Mouse (Mus musculus) heart, adult 2 months (tissue): ENCODE measurements around the gene Fam178b. TPM values are rescaled to one million over a fixed set of nuclear protein-coding genes. Genes with fewer than 3 reads are reported as not detected.
A peak's percentile ranks its signal among the peaks of the same experiment; 100 is the strongest.

Source experiments
- DNase-seq, 2 experiments: peaks; one replicate each; pipeline ENCODE4 v3.0.0; 2021
- H3K27ac ChIP-seq: fragments of 200-600 bp; 2 replicates; pipeline ENCODE4 v1.8.1; 2022
- H3K27me3 ChIP-seq: fragments of 200-500 bp; 2 replicates; pipeline ENCODE4 v1.6.1; 2012; ENCODE audit warnings: mild to moderate bottlenecking, low read length, inconsistent platforms, mixed read lengths; ENCODE audit not compliant: control insufficient read depth, insufficient read depth
- H3K36me3 ChIP-seq: fragments of 200-500 bp; 2 replicates; pipeline ENCODE4 v1.6.1; 2012; ENCODE audit warnings: low read length, inconsistent platforms; ENCODE audit not compliant: control insufficient read depth, insufficient read depth
- H3K4me1 ChIP-seq: fragments of 200-500 bp; 2 replicates; pipeline ENCODE4 v1.6.1; 2011; ENCODE audit warnings: low read length; ENCODE audit not compliant: control insufficient read depth, insufficient read depth
- H3K4me3 ChIP-seq: fragments of 200-600 bp; 2 replicates; pipeline ENCODE4 v1.8.1; 2022
- H3K79me2 ChIP-seq: fragments of 200-500 bp; replicated peaks from 2 replicates; pipeline ENCODE4 v1.6.1; 2012; ENCODE audit warnings: mild to moderate bottlenecking, inconsistent platforms, low read length, moderate library complexity, mixed read lengths; ENCODE audit not compliant: control insufficient read depth, insufficient read depth
- H3K9ac ChIP-seq: fragments of 200-500 bp; 2 replicates; pipeline ENCODE4 v1.6.1; 2012; ENCODE audit warnings: low read depth, mild to moderate bottlenecking, control low read depth, inconsistent platforms, low read length, mixed read lengths
- CTCF ChIP-seq: fragments of 200-600 bp; IDR thresholded peaks from 2 replicates; pipeline ENCODE4 v1.8.1; 2022; ENCODE audit warnings: antibody characterized with exemption, mild to moderate bottlenecking, moderate library complexity
- EP300 ChIP-seq: fragments of 200-500 bp; IDR thresholded peaks from 2 replicates; pipeline ENCODE4 v1.6.1; 2011; ENCODE audit warnings: low read depth, low read length, control low read depth; ENCODE audit not compliant: insufficient read depth
- POLR2A ChIP-seq: fragments of 200-500 bp; IDR thresholded peaks from 2 replicates; pipeline ENCODE4 v1.6.1; 2011; ENCODE audit warnings: mild to moderate bottlenecking, low read depth, low read length, control low read depth; ENCODE audit not compliant: insufficient read depth
- WGBS: fragments of 180-500 bp; shearing (Covaris S2); methylation state at CpG from one replicate; pipeline ENCODE4 v1.1.7; 2018; 5-methylcytosine and 5-hydroxymethylcytosine counted together
- intact Hi-C: fragments of 180-260 bp; cut with DNase I; formaldehyde crosslinking; loops from one replicate; pipeline ENCODE4 v1.15.1; 2025
- polyA plus RNA-seq: library from polyadenylated mRNA; depleted of rRNA; stranded (reverse); fragments of >200 nt; gene quantifications from 2 replicates; pipeline ENCODE4 v1.2.3, GENCODE M21; 2012
- total RNA-seq, 2 experiments: library from RNA; stranded (reverse); gene quantifications; 2 replicates each; pipeline ENCODE4 v1.2.3; 2021

Gene Fam178b
- total and polyA plus RNA-seq, 3 experiments = 0.39 to 0.80 TPM; not detected in 1

GRCm38 (mm10) chr1:36612362-36612761, 70.6 kb downstream of the Fam178b start:
- intact Hi-C loops = loop anchor here (2.0 kb wide), 1 partner anchor 56 kb away; no protein-coding TSS in a partner anchor
- DNase-seq = peak; percentile 59 to 67
- Histone ChIP-seq H3K4me1 (peaks cover 15% of the 10 kb centered on the region), H3K4me3 (peak overlapping the region; percentile 6; the same call in 1 of the 2 replicates), H3K27ac (peak overlapping the region; percentile 90), H3K9ac (peak overlapping the region; percentile 60), H3K27me3 (no peaks in the 10 kb centered on the region), H3K79me2 (no peaks in the 10 kb centered on the region), H3K36me3 (no peaks in the 10 kb centered on the region)
- WGBS = 48% methylated on average over 6 of the region's 6 CpGs
- no peak for TF ChIP-seq CTCF
- TF ChIP-seq EP300 = no peak
- TF ChIP-seq POLR2A = peak; percentile 52; the same call in 1 of the 2 replicates

- H3K9ac ChIP-seq = no peak overlapping the region
- TF ChIP-seq CTCF (no peak), EP300 (0 out of 2 replicates have a peak, but pooled peaks have one; percentile 12), POLR2A (no peak)
- peaks cover 18% of the 10 kb centered on the region for H3K4me1 ChIP-seq
- no peaks in the 10 kb centered on the region for H3K79me2 ChIP-seq
- H3K27ac ChIP-seq = peak overlapping the region; percentile 90
- DNase-seq = peak; percentile 68 to 72
- intact Hi-C loops = loop anchor here (2.0 kb wide), 1 partner anchor 55 kb away; no protein-coding TSS in a partner anchor
- no peaks in the 10 kb centered on the region for H3K27me3 ChIP-seq
- 40% methylated on average over 13 of the region's 13 CpGs for WGBS
- no peak overlapping the region for H3K4me3 ChIP-seq
- no peaks in the 10 kb centered on the region for H3K36me3 ChIP-seq
Measured at GRCm38 (mm10) chr1:36611449-36612123, 71.4 kb downstream of the Fam178b start.

- DNase-seq = no peak
- Histone ChIP-seq H3K36me3 (no peaks in the 10 kb centered on the region), H3K27ac (no peak overlapping the region), H3K4me3 (no peak overlapping the region), H3K27me3 (no peaks in the 10 kb centered on the region), H3K79me2 (no peaks in the 10 kb centered on the region), H3K9ac (no peak overlapping the region), H3K4me1 (peaks cover 22% of the 10 kb centered on the region)
- TF ChIP-seq CTCF = no peak
- TF ChIP-seq EP300 = no peak
- TF ChIP-seq POLR2A = no peak
- intact Hi-C loops = loop anchor here (5.0 kb wide), 1 partner anchor 459 kb away; no protein-coding TSS in a partner anchor
- 87% methylated on average over 4 of the region's 4 CpGs for WGBS
Measured at GRCm38 (mm10) chr1:36608211-36608610, 74.8 kb downstream of the Fam178b start.

GRCm38 (mm10) chr1:36606951-36607350, 76.0 kb downstream of the Fam178b start:
- no peaks in the 10 kb centered on the region for H3K27me3 ChIP-seq
- no peak for TF ChIP-seq EP300
- TF ChIP-seq CTCF = no peak
- TF ChIP-seq POLR2A = no peak
- intact Hi-C loops = loop anchor here (5.0 kb wide), 1 partner anchor 460 kb away; no protein-coding TSS in a partner anchor
- no peaks in the 10 kb centered on the region for H3K79me2 ChIP-seq
- H3K4me3 ChIP-seq = no peak overlapping the region
- DNase-seq = peak in 1 of 2 experiments; percentile 41
- no peak overlapping the region for H3K27ac ChIP-seq
- WGBS = 44% methylated on average over 7 of the region's 7 CpGs
- H3K9ac ChIP-seq = no peak overlapping the region
- H3K36me3 ChIP-seq = no peaks in the 10 kb centered on the region
- peaks cover 19% of the 10 kb centered on the region for H3K4me1 ChIP-seq

- intact Hi-C loops = loop anchor here (2.0 to 5.0 kb wide), 2 partner anchors 14 to 463 kb away; no protein-coding TSS in a partner anchor
- WGBS = 89% methylated on average over 12 of the region's 12 CpGs
Measured at GRCm38 (mm10) chr1:36604254-36605156, 78.5 kb downstream of the Fam178b start.

GRCm38 (mm10) chr1:36603361-36603760, 79.6 kb downstream of the Fam178b start:
- DNase-seq = peak; percentile 64 to 69
- Histone ChIP-seq H3K27me3 (no peaks in the 10 kb centered on the region), H3K27ac (peak overlapping the region; percentile 62), H3K4me1 (peaks cover 13% of the 10 kb centered on the region), H3K79me2 (no peaks in the 10 kb centered on the region), H3K4me3 (no peak overlapping the region), H3K9ac (no peak overlapping the region), H3K36me3 (no peaks in the 10 kb centered on the region)
- intact Hi-C loops = no loop called here
- 8% methylated on average over 9 of the region's 9 CpGs for WGBS
- TF ChIP-seq EP300 = no peak
- no peak for TF ChIP-seq CTCF
- TF ChIP-seq POLR2A = no peak

More at GRCm38 (mm10) chr1:36604254-36605156, 78.5 kb downstream of the Fam178b start:
- Histone ChIP-seq H3K27me3 (no peaks in the 10 kb centered on the region), H3K27ac (no peak overlapping the region), H3K79me2 (no peaks in the 10 kb centered on the region), H3K36me3 (no peaks in the 10 kb centered on the region), H3K4me1 (peaks cover 13% of the 10 kb centered on the region), H3K4me3 (no peak overlapping the region), H3K9ac (no peak overlapping the region)
- no peak for DNase-seq
- no peak for TF ChIP-seq EP300
- TF ChIP-seq POLR2A = no peak
- TF ChIP-seq CTCF = no peak
